Mouse (Mus musculus) embryonic facial prominence, embryonic 14.5 days (tissue): ENCODE results near the gene Exph5. TPM values are rescaled to one million over a fixed set of nuclear protein-coding genes. Genes with fewer than 3 reads are reported as not detected.

Experiments used
- ATAC-seq: fragments of 200-750 bp; cut with Nextera tagmentation; 2 replicates; pipeline ENCODE4 v1.8.0; 2017; ENCODE audit warnings: low read depth, moderate number of reproducible peaks, moderate TSS enrichment
- DNase-seq: peaks from one replicate; pipeline ENCODE4 v3.0.0-alpha.2; 2015; ENCODE audit warnings: low spot score
- H3K27ac ChIP-seq: fragments of 300-500 bp; sonication (generic); replicated peaks from 2 replicates; pipeline ENCODE4 v1.5.1; 2014; ENCODE audit warnings: low read depth, mild to moderate bottlenecking, low read length, moderate library complexity
- H3K27me3 ChIP-seq: fragments of 300-500 bp; sonication (generic); replicated peaks from 2 replicates; pipeline ENCODE4 v1.6.1; 2014; ENCODE audit warnings: low read length; ENCODE audit not compliant: control insufficient read depth, insufficient read depth
- H3K36me3 ChIP-seq: fragments of 300-500 bp; sonication (generic); 2 replicates; pipeline ENCODE4 v1.6.1; 2014; ENCODE audit warnings: low read length, mixed read lengths; ENCODE audit not compliant: control insufficient read depth, insufficient read depth
- H3K4me1 ChIP-seq: fragments of 300-500 bp; sonication (generic); 2 replicates; pipeline ENCODE4 v1.6.1; 2014; ENCODE audit warnings: antibody characterized with exemption, low read length; ENCODE audit not compliant: control insufficient read depth, insufficient read depth
- H3K4me2 ChIP-seq: fragments of 300-500 bp; sonication (generic); 2 replicates; pipeline ENCODE4 v1.6.1; 2014; ENCODE audit warnings: low read depth, mild to moderate bottlenecking, low read length, moderate library complexity, mixed read lengths
- H3K4me3 ChIP-seq: fragments of 300-500 bp; sonication (generic); 2 replicates; pipeline ENCODE4 v1.5.1; 2014; ENCODE audit warnings: low read depth, mild to moderate bottlenecking, low read length
- H3K9ac ChIP-seq: fragments of 300-500 bp; sonication (generic); 2 replicates; pipeline ENCODE4 v1.6.1; 2014; ENCODE audit warnings: low read depth, mild to moderate bottlenecking, low read length, moderate library complexity, mixed read lengths
- H3K9me3 ChIP-seq: fragments of 300-500 bp; sonication (generic); 2 replicates; pipeline ENCODE4 v1.6.1; 2016; ENCODE audit warnings: low read length; ENCODE audit not compliant: control insufficient read depth
- WGBS: fragments of 180-500 bp; shearing (Covaris S2); extraction: QIAGEN DNeasy Blood & Tissue Kit; methylation state at CpG from one replicate; pipeline ENCODE4 v1.1.7; 2014; 5-methylcytosine and 5-hydroxymethylcytosine counted together
- polyA plus RNA-seq: library from polyadenylated mRNA; unstranded; fragments of >200 nt; fragmentation: Nextera tagmentation; extraction: Ambion mirVana; gene quantifications from 2 replicates; pipeline ENCODE4 v1.2.1, GENCODE M21; 2014

Gene Exph5
- polyA plus RNA-seq, 1 experiment from 2014 or later = 1.7 TPM

DNA sequence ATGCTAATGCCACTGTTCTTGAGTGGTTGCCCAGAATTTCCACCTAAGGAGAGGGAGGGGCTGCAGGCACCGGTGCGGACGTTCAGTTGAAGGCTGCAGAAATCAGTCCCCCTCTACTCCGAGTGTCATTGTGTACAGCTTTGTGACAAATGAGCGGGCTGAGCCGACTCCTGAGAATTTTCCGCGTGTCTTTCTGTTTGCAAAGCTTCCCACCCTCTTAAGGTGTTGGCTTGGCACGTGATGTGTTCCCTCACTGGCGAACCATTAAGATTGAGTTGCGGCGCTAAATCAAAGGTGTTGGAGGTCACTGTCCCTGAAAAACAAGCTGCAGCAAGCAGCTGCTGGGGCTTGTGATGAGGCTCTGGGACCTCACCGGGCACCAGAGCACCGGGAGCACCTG is 39.5 kb downstream of the Exph5 start:
- H3K4me1 ChIP-seq = no peaks in the 10 kb centered on the region
- DNase-seq (peak; percentile 58), ATAC-seq (0 out of 2 replicates have a peak, but pooled peaks have one; percentile 18)
- H3K9me3 ChIP-seq = no peaks in the 10 kb centered on the region
- peak overlapping the region; percentile 48 for H3K4me3 ChIP-seq
- no peaks in the 10 kb centered on the region for H3K36me3 ChIP-seq
- 5% methylated on average over 14 of the region's 14 CpGs for WGBS
- H3K27ac ChIP-seq = no peak overlapping the region
- H3K27me3 ChIP-seq = peaks cover 5% of the 10 kb centered on the region; the same call in 1 of the 2 replicates
- H3K4me2 ChIP-seq = peak overlapping the region; percentile 83
- peak overlapping the region; percentile 59 for H3K9ac ChIP-seq

DNA sequence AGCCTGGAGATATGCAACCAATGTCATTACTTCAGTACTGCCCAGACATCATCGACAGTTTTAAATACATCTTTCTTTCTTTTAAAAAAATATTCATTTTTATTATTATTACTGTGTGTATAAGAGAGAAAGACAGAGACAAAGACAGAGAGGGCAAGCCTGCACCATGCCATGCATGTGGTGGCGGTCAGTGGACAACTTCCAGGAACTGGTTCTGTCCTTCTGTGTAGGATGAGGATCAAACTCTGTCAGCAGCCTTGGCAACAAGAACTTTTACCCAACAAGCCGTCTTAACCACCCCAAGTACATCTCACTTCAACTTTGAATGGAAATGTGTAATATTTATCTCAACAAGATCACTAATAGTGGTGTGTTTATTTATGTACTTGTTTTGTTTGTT is 40.5 kb downstream of the Exph5 start:
- peaks cover 5% of the 10 kb centered on the region; the same call in 1 of the 2 replicates for H3K27me3 ChIP-seq
- no peak overlapping the region for H3K9ac ChIP-seq
- no peaks in the 10 kb centered on the region for H3K4me1 ChIP-seq
- H3K27ac ChIP-seq = no peak overlapping the region
- no peaks in the 10 kb centered on the region for H3K36me3 ChIP-seq
- no peaks in the 10 kb centered on the region for H3K9me3 ChIP-seq
- no peak for ATAC-seq
- H3K4me3 ChIP-seq = peak overlapping the region; percentile 48
- 71% methylated on average over 3 of the region's 3 CpGs for WGBS
- H3K4me2 ChIP-seq = peak overlapping the region; percentile 83
- no peak for DNase-seq

DNA sequence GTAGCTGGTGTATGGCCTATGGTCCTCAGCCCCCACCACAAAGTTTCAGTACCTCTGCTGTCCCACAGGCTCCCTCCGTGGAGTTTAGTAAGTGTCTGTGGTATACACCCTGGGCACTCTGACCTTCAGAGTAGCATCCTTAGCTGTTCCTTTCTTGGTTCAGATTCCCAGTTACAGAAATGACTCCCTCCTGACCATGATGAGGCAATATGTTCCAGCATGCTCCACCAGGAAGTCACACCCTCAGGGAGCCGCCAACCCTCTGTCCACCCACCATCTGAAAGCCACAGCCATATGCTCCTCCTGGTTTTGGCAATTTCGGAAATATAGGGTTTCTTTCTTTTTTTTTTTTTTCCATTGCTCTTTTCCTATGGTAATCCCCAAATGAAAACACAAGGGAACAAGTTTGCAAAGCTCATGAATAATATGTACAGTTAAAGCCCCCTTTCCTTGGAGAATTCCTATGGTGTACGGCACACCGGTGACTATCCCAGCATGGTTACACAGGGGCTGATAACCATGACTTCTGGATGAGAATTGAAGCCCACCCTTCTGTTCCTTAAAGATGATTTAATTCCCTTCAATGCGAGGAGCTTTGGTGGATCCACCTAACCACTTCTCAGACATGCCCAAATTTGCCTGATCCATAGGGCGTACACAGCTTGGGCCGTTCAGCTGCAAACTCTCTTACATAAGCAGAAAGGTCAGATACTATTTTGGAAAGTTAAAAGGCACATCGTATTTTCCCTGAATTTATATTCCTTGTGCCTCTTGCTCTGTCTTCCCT is 43.4 kb downstream of the Exph5 start:
- H3K4me2 ChIP-seq = no peak overlapping the region
- H3K4me1 ChIP-seq = no peaks in the 10 kb centered on the region
- no peak overlapping the region for H3K9ac ChIP-seq
- no peak overlapping the region for H3K27ac ChIP-seq
- no peaks in the 10 kb centered on the region for H3K9me3 ChIP-seq
- H3K27me3 ChIP-seq = peaks cover 5% of the 10 kb centered on the region; the same call in 1 of the 2 replicates
- no peak for DNase-seq
- no peaks in the 10 kb centered on the region for H3K36me3 ChIP-seq
- ATAC-seq = no peak
- WGBS = 81% methylated on average over 9 of the region's 9 CpGs
- no peak overlapping the region for H3K4me3 ChIP-seq

DNA sequence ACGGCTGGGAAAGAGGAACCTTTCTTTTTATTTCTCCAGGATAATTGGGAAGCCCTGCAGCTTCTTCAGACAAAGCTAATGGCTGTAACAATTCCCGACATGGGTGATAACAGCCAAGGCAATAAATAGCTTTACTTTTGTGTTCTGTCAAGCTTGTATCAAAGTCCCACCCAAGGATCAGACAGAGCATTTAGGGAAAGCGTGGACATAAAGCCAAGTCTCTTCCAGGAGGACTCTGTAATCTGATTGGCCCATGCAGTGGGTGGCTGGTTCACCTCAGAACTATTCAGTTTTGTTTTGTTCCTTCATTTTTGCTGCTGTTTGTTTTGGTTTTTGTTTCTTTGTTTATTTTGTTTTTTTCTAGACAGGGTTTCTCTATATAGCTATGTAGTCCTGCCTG is 44.3 kb downstream of the Exph5 start:
- WGBS = 71% methylated on average over 3 of the region's 3 CpGs
- no peak for ATAC-seq
- DNase-seq = no peak
- H3K36me3 ChIP-seq = no peaks in the 10 kb centered on the region
- peaks cover 6% of the 10 kb centered on the region for H3K9me3 ChIP-seq
- H3K9ac ChIP-seq = no peak overlapping the region
- no peak overlapping the region for H3K27ac ChIP-seq
- H3K27me3 ChIP-seq = peaks cover 5% of the 10 kb centered on the region; the same call in 1 of the 2 replicates
- H3K4me2 ChIP-seq = no peak overlapping the region
- no peaks in the 10 kb centered on the region for H3K4me1 ChIP-seq
- H3K4me3 ChIP-seq = no peak overlapping the region

DNA sequence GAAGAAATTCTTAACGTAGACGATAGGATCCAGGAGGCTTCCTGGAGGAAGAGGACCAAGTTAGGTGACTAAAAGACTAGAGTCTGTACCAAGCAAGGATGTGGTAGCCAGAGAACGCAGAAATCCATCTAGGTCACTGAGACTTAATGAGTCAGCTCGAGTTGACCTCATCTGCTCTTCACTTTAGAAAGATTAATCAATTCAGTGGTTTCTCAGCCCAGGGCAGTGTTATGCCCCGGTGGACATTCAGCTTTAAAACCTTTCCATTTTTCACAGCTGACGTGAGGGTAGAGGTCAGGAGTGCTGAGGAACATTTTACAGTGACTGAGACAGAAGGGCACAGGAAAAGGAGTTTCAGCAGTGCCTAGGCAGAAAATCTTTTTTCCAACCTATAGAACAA is 44.9 kb downstream of the Exph5 start:
- WGBS = 62% methylated on average over 6 of the region's 6 CpGs
- no peak for ATAC-seq
- Histone ChIP-seq H3K9ac (no peak overlapping the region), H3K36me3 (no peaks in the 10 kb centered on the region), H3K4me1 (no peaks in the 10 kb centered on the region), H3K4me3 (no peak overlapping the region), H3K27ac (no peak overlapping the region), H3K27me3 (no peaks in the 10 kb centered on the region; the same call in 1 of the 2 replicates), H3K9me3 (peaks cover 11% of the 10 kb centered on the region), H3K4me2 (no peak overlapping the region)
- no peak for DNase-seq

DNA sequence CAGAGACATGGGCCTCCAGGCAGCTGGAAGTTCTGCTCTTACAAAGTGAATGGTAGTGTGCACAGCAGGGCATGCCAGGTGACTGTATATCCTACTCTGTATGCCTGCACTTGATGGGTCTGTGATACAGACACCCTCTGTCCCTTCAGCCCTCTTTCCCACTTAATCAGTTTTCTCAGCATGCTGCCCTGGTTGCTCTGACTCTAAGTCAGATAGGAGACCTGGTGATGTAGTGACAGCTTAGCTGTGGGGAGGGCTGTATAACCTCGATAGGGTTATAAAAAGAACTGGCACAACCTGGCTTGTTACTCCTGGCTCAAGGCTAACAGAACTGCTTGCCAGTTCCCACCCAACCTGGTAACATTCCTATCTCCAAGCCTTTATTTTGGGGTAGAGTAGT is 47.7 kb downstream of the Exph5 start:
- H3K4me3 ChIP-seq = no peak overlapping the region
- H3K27me3 ChIP-seq = no peaks in the 10 kb centered on the region
- H3K36me3 ChIP-seq = no peaks in the 10 kb centered on the region
- no peak overlapping the region for H3K9ac ChIP-seq
- 96% methylated on average over 1 of the region's 1 CpGs for WGBS
- H3K4me1 ChIP-seq = no peaks in the 10 kb centered on the region
- no peak for DNase-seq
- H3K4me2 ChIP-seq = no peak overlapping the region
- peaks cover 11% of the 10 kb centered on the region for H3K9me3 ChIP-seq
- ATAC-seq = no peak
- no peak overlapping the region for H3K27ac ChIP-seq

DNA sequence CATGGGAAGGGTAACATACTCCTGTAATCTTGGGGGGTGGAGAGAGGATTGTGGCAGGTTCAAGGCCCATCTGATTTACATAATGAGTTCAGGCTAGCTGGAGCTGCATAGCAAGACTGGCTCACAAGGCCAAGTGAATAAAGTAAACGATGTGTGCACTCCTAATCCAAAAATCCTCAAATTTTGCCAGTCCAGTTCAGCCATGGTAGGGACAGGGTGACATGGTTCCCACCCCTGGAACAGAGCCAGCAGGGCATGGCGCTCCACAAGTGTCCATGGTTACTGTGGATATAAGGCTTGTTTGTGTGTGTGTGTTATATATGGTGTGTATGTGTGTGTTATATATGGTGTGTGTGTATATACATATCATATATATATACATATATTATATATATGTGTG is 48.9 kb downstream of the Exph5 start:
- H3K9me3 ChIP-seq = peaks cover 11% of the 10 kb centered on the region
- ATAC-seq (no peak), DNase-seq (no peak)
- no peak overlapping the region for H3K27ac ChIP-seq
- no peaks in the 10 kb centered on the region for H3K27me3 ChIP-seq
- H3K9ac ChIP-seq = no peak overlapping the region
- H3K4me2 ChIP-seq = no peak overlapping the region
- H3K4me3 ChIP-seq = no peak overlapping the region
- H3K36me3 ChIP-seq = no peaks in the 10 kb centered on the region
- WGBS = 82% methylated on average over 2 of the region's 2 CpGs
- no peaks in the 10 kb centered on the region for H3K4me1 ChIP-seq

DNA sequence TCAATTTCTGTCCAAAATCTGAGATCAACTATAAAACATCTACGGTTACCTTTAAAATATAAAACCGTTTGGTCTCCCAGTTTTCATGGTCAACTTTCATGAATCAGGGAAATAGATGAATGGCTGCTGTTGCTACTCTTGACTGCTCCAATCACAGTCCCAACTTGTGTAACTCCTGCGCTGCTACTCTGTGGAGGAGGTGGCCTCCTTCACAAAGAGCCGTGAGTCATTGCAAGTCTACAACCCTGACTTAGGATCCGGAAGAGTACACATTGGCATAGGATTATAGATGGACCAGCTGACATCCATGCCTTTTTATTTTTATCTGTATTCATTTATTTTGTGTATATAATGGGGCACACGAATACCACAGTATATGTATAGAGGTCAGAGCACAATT is 50.4 kb downstream of the Exph5 start:
- H3K9me3 ChIP-seq = peaks cover 11% of the 10 kb centered on the region
- ATAC-seq (no peak), DNase-seq (no peak)
- no peak overlapping the region for H3K4me2 ChIP-seq
- no peaks in the 10 kb centered on the region for H3K4me1 ChIP-seq
- H3K36me3 ChIP-seq = no peaks in the 10 kb centered on the region
- H3K27me3 ChIP-seq = no peaks in the 10 kb centered on the region
- no peak overlapping the region for H3K9ac ChIP-seq
- H3K27ac ChIP-seq = no peak overlapping the region
- WGBS = 88% methylated on average over 6 of the region's 6 CpGs
- no peak overlapping the region for H3K4me3 ChIP-seq

DNA sequence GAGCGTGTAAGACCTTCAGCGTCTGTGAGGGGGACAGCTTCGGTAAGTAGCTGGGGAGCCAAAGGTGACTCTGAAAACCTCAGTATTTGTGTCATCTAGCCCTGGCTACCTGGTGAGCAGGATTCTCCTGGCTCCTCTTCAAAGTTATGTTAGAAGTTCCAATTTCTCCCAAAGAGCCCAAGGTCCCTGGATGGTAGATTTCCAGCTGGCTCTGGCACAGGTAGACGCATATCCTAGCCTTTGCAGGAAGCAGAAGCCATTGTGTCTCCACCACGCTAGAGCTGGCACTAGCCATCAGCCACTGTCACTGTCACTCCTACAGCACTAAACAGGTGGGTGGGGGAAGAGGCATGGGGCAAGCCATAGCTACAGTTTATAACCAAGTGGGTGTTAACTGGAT is 51.7 kb downstream of the Exph5 start:
- DNase-seq (no peak), ATAC-seq (no peak)
- Histone ChIP-seq H3K4me3 (no peak overlapping the region), H3K27me3 (no peaks in the 10 kb centered on the region), H3K27ac (no peak overlapping the region), H3K36me3 (no peaks in the 10 kb centered on the region), H3K4me1 (no peaks in the 10 kb centered on the region), H3K9me3 (peaks cover 11% of the 10 kb centered on the region), H3K4me2 (no peak overlapping the region), H3K9ac (no peak overlapping the region)
- WGBS = 91% methylated on average over 5 of the region's 5 CpGs
